Mouse (Mus musculus) left cerebral cortex, postnatal 4 days (tissue): ENCODE results near the gene Tspan17. TPM values are rescaled to one million over a fixed set of nuclear protein-coding genes. Genes with fewer than 3 reads are reported as not detected.
"Not testable (repeated sequence)": the region's sequence is repeated elsewhere in the genome, so short reads cannot be mapped to it uniquely, and the experiment has no call there.

ENCODE experiments used
- DNase-seq: peaks from one replicate; pipeline ENCODE4 v3.0.0-alpha.2; 2022
- intact Hi-C: fragments of 180-260 bp; cut with DNase I; formaldehyde crosslinking; loops from one replicate; pipeline ENCODE4 v1.15.1; 2025
- total RNA-seq, 2 experiments: library from RNA; stranded (reverse); gene quantifications; 2 replicates each; pipeline ENCODE4 v1.2.3; 2021

Tspan17 gene
- total RNA-seq, 2 experiments from 2014 or later: 41.2 to 63.8 TPM

DNA sequence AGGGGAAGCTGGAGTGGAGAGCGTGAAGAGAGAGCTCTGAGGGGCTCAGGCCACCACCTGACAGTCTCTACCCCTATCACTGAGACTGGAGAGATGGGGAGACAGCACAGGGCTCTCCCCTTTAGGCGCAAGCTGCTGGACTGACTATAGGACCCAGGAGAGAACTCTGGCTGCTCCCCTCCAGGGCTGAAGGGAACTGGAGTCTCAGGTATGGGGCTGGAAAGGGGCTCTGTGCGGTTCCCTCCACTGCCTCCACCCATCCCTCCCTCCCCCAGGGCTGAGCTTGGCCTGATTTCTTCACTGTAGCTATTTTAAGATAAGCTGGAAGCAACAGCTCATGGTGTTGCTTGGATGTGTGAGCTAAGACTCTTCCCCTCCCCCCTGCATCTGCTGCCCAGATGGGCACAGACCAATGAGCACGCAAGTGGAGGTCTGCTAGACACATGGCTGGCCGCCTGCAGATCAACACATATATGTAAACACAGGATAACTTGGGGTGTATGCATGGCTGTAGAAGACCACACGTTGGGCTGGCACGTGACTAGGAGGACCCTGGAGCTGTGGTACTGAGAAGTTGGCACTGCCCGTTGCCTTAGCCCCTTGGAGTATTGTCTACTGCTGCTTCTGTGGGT lies 28.9 kb upstream of the Tspan17 start:
- DNase-seq: peak; percentile 64
- intact Hi-C loops: no loop called here

- intact Hi-C loops: no loop called here
- no peak for DNase-seq
Observed at GRCm38 (mm10) chr13:54760906-54761305, 28.3 kb upstream of the Tspan17 start.

DNA sequence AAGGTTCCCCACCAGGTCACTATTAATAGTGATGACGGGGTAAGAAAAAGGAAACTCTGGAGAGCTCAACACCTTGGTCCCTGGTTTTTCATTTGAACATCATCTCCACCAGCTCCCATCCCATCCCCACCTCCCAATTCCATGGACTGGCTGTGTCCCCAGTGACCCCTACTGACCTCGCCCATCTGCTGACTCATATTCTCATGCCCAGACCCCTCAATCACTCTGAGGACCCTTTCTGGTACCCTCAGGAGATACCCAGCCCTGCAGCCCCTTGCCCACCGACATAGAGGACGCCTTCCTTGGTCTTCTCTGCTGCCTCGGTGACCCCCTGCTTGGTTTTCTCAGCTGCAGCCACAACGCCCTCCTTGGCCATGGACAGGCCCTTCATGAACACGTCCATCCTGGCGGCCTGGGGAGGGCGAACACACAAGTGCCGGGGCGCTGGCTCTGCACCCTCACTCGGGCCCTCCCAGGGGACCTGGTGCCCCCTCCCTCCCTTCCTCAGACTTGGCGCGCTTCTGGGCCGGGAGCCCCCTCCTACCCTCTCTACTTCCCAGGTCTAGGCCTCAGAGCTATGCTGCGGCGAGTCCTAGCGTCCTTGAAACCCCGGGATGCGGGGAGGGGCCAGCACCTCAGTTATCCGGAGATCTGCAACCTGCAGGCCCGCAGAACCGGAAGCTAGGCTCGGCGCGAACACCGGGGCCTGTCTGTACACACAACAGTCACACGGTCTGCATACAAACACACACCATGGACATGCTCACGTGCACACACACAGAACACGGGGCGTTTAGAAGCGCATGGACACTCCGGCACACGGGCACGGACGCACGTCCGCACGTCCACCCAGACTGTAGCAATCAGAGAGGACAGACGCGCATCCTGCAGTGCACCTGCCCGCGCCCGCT lies 23.6 kb upstream of the Tspan17 start:
- intact Hi-C loops: no loop called here
- no peak for DNase-seq

DNA sequence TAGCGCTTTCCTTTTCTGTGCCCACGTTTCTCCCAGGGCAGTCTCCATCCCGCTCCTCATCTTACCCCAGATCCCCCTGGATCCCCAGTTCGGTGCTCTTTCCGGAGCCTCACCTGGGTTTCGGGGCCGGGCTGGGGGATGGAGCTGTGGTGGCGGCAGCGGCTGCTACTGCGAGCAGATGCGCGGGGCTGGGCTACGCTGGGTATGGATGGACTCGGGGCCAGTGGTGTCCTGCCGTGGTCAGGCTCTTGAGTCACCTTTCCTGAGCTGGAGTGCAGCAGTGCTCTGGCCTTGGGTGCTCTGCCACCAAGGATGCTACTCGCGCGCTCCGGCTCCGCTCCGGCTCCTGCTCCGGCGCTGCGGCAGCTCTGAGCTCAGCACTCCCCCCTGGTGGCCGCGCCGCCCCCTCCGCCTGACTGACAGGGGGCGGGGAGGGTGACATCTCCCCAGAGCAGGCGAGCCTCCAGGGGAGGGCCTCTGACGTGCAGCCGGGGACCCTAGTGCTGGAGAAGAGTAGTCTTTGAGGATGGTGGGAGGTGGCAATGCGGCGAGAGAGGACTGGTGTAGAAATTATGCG lies 22.9 kb upstream of the Tspan17 start, which contains the start of gene Sncb:
TSS of gene Sncb (minus strand) at position 404 of the 577 bp plus-strand sequence.
- DNase-seq: peak; percentile 82
- intact Hi-C loops: no loop called here

GRCm38 (mm10) chr13:54767012-54767411 lies 22.2 kb upstream of the Tspan17 start:
- intact Hi-C loops: no loop called here
- no peak for DNase-seq

GRCm38 (mm10) chr13:54780592-54780991 lies 8.6 kb upstream of the Tspan17 start:
- peak; percentile 81 for DNase-seq
- intact Hi-C loops: no loop called here

GRCm38 (mm10) chr13:54781086-54781485 lies 8.1 kb upstream of the Tspan17 start:
- intact Hi-C loops: no loop called here
- DNase-seq: no peak

GRCm38 (mm10) chr13:54783235-54783634 lies 5.9 kb upstream of the Tspan17 start:
- no peak for DNase-seq
- intact Hi-C loops: no loop called here

GRCm38 (mm10) chr13:54783698-54784097 lies 5.5 kb upstream of the Tspan17 start, which contains the start of gene Eif4e1b:
Gene Eif4e1b, plus strand, starts transcription at chr13:54783998.
- no peak for DNase-seq
- intact Hi-C loops: no loop called here

- DNase-seq, intact Hi-C loops: not testable (repeated sequence)
Observed at GRCm38 (mm10) chr13:54787591-54787990, 1.6 kb upstream of the Tspan17 start.

- intact Hi-C loops: loop anchor here (10.0 kb wide), 1 partner anchor 75 kb away; no protein-coding TSS in a partner anchor
Observed at GRCm38 (mm10) chr13:54789561-54790397, 602 bp downstream of the Tspan17 start.

DNA sequence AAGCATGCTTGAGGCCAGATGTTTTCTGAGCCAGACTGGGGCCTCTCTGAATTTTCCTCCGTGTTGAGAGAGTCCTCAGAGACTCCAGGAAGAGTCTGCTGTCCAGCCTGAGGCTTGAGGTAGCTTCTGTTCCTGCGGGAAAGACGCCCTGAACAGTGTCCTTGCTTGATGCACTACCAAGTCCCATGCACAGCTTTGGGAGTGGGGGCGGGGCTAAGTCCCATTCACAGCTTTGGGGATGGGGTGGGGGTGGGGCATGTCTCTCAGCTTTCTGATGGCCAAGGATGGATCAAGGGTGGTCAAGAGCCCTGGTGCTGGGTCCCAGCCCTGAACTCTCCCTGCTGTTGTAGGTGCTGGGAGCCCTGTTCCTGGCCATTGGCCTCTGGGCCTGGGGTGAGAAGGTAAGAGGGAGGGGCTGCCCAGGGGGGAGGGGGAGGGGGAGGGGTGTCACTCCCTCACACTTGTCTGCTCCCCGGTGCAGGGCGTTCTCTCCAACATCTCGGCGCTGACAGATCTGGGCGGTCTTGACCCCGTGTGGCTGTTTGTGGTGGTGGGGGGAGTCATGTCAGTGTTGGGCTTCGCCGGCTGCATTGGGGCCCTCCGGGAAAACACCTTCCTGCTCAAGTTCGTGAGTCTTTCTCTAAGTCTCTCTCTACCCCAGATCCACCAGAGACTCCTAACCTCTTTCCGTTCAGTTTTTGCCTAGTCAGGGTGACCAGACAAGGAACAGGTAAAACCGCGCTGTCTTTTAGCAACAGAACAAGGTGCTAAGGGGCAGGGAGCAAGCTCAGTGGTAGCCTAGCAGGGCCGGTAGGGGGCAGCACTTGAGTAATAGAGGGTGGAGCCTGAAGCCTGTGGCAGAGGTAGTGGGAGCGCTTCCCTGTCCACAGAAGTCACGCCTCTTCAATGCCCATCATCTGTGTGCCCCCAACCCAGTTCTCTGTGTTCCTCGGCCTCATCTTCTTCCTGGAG lies 3.4 kb downstream of the Tspan17 start:
- intact Hi-C loops: loop anchor here (10.0 kb wide), 1 partner anchor 78 kb away; no protein-coding TSS in a partner anchor
- DNase-seq: no peak

More at GRCm38 (mm10) chr13:54789561-54790397, 602 bp downstream of the Tspan17 start:
- DNase-seq: peak; percentile 56

DNA sequence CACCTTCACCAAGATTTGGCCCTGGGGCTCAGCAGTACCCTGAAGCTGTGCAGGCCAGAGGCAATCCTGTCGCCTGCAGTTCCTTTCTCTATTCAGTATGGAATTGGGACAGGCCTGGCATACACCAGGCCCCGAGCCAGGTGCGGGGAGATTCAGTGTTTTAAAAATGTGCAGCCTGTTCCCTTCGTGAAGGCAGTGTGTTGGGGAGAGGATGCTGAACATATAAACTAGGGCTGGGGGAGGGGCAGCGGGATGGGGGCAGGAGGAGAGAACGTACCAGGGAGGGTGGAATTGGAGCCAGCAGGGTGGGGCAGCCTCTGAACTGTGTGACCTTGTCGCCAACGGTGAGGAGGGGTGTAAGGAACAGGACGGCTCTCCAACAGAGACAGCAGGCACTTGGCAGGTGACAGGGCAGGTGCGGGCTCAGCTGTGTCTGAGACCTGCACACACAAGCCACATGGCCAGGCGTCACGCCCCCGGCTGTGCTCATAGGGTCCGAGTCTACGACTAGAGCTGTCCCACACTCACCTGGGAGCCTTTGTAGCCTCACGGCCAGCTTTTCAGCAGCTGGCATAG lies 4.9 kb downstream of the Tspan17 start:
- intact Hi-C loops: loop anchor here (10.0 kb wide), 1 partner anchor 79 kb away; no protein-coding TSS in a partner anchor
- no peak for DNase-seq

DNA sequence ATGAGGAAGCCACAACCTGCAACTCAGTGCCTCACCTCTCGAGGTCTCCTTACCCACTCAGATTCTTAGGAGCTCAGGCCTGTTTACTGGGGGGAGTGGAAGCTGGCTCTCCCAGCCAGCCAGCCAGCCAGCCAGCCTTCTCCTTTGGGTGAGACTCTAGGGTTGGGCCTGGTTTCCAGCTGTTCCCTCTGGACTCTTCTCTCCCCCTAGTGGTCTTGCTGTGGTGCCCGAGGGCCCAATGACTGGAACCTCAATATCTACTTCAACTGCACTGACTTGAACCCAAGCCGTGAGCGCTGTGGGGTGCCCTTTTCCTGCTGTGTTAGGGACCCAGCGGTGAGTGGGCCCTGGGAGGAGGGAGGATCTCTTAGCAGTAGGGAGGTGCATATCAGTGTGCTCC lies 5.7 kb downstream of the Tspan17 start:
- intact Hi-C loops: loop anchor here (5.0 to 10.0 kb wide), 2 partner anchors 80 to 382 kb away; no protein-coding TSS in a partner anchor
- DNase-seq: no peak

- intact Hi-C loops: loop anchor here (5.0 to 10.0 kb wide), 2 partner anchors 83 to 380 kb away; no protein-coding TSS in a partner anchor
- DNase-seq: no peak
Observed at GRCm38 (mm10) chr13:54797356-54797755, 8.2 kb downstream of the Tspan17 start.

DNA sequence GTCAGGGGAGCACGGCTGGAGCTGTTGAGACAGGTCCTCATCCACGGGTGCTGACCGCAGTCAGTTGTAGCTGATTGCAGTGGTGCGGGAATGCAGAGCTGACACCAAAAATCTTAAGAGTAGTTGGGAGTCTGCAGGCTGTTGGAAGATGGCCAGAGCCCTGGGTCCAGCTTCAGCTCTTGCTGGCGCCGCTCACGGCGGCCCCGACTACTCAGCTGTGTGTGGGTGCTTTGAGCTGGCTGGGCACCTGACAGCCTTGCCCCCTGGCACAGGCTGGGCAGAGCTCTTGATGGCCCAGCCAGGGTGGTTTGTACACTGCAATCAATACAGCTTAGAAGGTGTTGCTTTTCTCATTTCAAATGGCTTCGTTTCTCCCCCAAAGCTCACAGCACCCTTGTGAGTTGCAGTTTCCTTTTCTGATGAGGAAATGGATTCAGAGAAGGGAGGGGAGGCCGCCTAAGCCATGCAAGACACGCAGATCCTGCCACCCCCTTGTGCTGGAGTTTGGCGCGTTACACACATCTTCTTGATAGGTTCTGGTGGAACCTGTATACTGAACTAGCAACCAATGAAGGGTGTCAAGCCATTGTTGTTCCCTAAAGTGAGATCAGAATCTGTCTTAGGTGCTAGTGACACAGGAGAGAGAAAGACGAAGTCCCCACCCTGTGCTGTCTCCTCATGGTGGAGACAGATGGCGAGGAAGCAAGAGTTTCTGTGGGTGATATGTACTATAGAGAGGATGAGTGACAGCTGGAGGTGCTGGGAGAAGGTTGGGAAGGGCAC lies 8.9 kb downstream of the Tspan17 start:
- DNase-seq: no peak
- intact Hi-C loops: loop anchor here (5.0 to 10.0 kb wide), 2 partner anchors 83 to 379 kb away; no protein-coding TSS in a partner anchor

GRCm38 (mm10) chr13:54798740-54799139 lies 9.6 kb downstream of the Tspan17 start:
- DNase-seq: no peak
- intact Hi-C loops: loop anchor here (5.0 to 10.0 kb wide), 2 partner anchors 84 to 379 kb away; no protein-coding TSS in a partner anchor
